Comparison of ENCODE assay signal across 9 mouse cellular contexts in the genomic region with DNA sequence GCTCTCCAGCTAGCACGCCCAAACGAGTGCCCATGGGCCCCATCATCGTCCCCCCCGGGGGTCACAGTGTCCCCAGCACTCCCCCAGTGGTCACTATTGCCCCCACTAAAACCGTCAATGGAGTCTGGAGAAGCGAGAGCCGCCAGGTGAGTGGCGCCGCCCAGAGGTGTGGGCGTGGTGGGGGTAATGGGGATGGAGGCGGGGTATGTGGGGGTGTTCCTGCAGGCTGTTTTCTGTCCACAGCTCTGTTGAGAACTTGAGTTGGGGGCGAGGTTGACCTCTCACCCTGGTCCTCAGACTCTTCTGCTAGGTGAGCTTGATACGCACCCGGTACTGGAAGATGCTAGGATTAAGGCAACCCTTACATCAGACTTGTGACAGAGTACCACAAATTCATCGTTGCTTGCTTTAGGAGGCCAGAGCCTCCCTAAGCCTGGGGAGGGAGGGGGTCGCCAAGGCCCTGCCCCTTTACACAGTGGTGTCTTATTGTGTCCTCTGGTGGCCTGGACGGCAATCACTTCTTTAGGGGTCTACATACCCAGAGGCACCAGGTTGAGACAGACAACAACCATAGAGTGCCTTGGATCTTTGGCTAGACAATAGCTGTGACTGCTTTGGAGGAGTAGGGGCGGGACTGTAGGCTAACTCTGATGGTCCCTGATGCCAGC. TPM values are rescaled to one million over a fixed set of nuclear protein-coding genes. Genes with fewer than 3 reads are reported as not detected.
DNase-seq lines count a peak whose midpoint lies in the region; ATAC-seq and TF ChIP-seq lines count a peak whose summit lies in the region.
"Had no signal": no experiment of that assay in that cellular context is flagged by ENCODE, and none has a peak within 500 bp of the region (broad histone marks: within the 10 kb centered on the region; RNA-seq: fewer than 3 reads in every experiment).

No protein-coding gene starts in this region.

- no peak for DNase-seq in kidney, postnatal 0 days (ENCODE audit: low spot score)
- no peak for DNase-seq in kidney, adult 8-10 months
- no peak for DNase-seq in cerebellum, postnatal 4 days (ENCODE audit: low spot score in 2 of 2)
- DNase-seq in thymus, postnatal 0 days (ENCODE audit: low spot score): no peak
- DNase-seq: layer of hippocampus, adult 9-11 months had no signal

- H3K4me1 ChIP-seq in kidney, postnatal 0 days (replicated peaks; ENCODE audit: insufficient read depth, low read length): peaks cover 28% of the 10 kb centered on the region
- H3K4me1 ChIP-seq in embryonic facial prominence, embryonic 13.5 days: peaks cover 91% of the 10 kb centered on the region
- H3K4me1 ChIP-seq in hindbrain, embryonic 16.5 days (ENCODE audit: control insufficient read depth, insufficient read depth, low read depth, low read length): peaks cover 72% of the 10 kb centered on the region
- peaks cover 69% of the 10 kb centered on the region for H3K4me1 ChIP-seq in midbrain, embryonic 16.5 days (ENCODE audit: control insufficient read depth, insufficient read depth, low read length)

- H3K27ac ChIP-seq in kidney, postnatal 0 days: peak overlapping the region; percentile 74; the same call in 1 of the 2 replicates
- peak overlapping the region; percentile 86 for H3K27ac ChIP-seq in embryonic facial prominence, embryonic 13.5 days
- peak overlapping the region; percentile 59 for H3K27ac ChIP-seq in hindbrain, embryonic 16.5 days (ENCODE audit: low read depth, low read length)
- H3K27ac ChIP-seq in midbrain, embryonic 16.5 days (ENCODE audit: low read length): peak overlapping the region; percentile 62

- H3K27me3 ChIP-seq in kidney, postnatal 0 days (ENCODE audit: insufficient read depth, low read length): no peaks in the 10 kb centered on the region
- H3K27me3 ChIP-seq in embryonic facial prominence, embryonic 13.5 days: no peaks in the 10 kb centered on the region
- H3K27me3 ChIP-seq in hindbrain, embryonic 16.5 days (replicated peaks; ENCODE audit: control insufficient read depth, insufficient read depth, low read length): no peaks in the 10 kb centered on the region
- H3K27me3 ChIP-seq in midbrain, embryonic 16.5 days (ENCODE audit: control insufficient read depth, insufficient read depth, low read depth, low read length): no peaks in the 10 kb centered on the region

- H3K4me3 ChIP-seq in kidney, postnatal 0 days (replicated peaks; ENCODE audit: low read depth, low read length): no peak overlapping the region
- H3K4me3 ChIP-seq in embryonic facial prominence, embryonic 13.5 days: no peak overlapping the region
- H3K4me3 ChIP-seq in hindbrain, embryonic 16.5 days (ENCODE audit: low read length): no peak overlapping the region
- H3K4me3 ChIP-seq in midbrain, embryonic 16.5 days (ENCODE audit: low read depth, low read length): no peak overlapping the region

- 69% methylated on average over 18 of the region's 18 CpGs for WGBS in kidney, postnatal 0 days
- WGBS in embryonic facial prominence, embryonic 13.5 days: 70% methylated on average over 18 of the region's 18 CpGs
- WGBS in hindbrain, embryonic 16.5 days: 82% methylated on average over 18 of the region's 18 CpGs
- 76% methylated on average over 18 of the region's 18 CpGs for WGBS in midbrain, embryonic 16.5 days

- H3K4me2 ChIP-seq in kidney, postnatal 0 days (ENCODE audit: low read length): no peak overlapping the region
- H3K4me2 ChIP-seq in embryonic facial prominence, embryonic 13.5 days: peak overlapping the region; percentile 37
- H3K4me2 ChIP-seq in hindbrain, embryonic 16.5 days (ENCODE audit: low read length): 0 out of 2 replicates have a peak overlapping the region, but pooled peaks have one; percentile 16
- no peak overlapping the region for H3K4me2 ChIP-seq in midbrain, embryonic 16.5 days (ENCODE audit: low read length)

- H3K36me3 ChIP-seq in kidney, postnatal 0 days (ENCODE audit: insufficient read depth, low read length): peaks cover 17% of the 10 kb centered on the region
- peaks cover 35% of the 10 kb centered on the region for H3K36me3 ChIP-seq in embryonic facial prominence, embryonic 13.5 days
- H3K36me3 ChIP-seq in hindbrain, embryonic 16.5 days (ENCODE audit: control insufficient read depth, insufficient read depth, low read length): peaks cover 9% of the 10 kb centered on the region
- peaks cover 8% of the 10 kb centered on the region for H3K36me3 ChIP-seq in midbrain, embryonic 16.5 days (ENCODE audit: control insufficient read depth, insufficient read depth, low read length)

- ATAC-seq in kidney, postnatal 0 days (replicated peaks; ENCODE audit: low FRiP score, low read depth): no peak
- ATAC-seq in embryonic facial prominence, embryonic 13.5 days (ENCODE audit: insufficient number of reproducible peaks, insufficient read depth, low FRiP score, low TSS enrichment, low read depth): no peak; the same call in 1 of the 2 replicates
- ATAC-seq in hindbrain, embryonic 16.5 days: no peak
- no peak for ATAC-seq in midbrain, embryonic 16.5 days
- no peak for ATAC-seq in inflammation-experienced regulatory T-cells, adult 6 months

- no peaks in the 10 kb centered on the region for H3K9me3 ChIP-seq in kidney, postnatal 0 days (replicated peaks; ENCODE audit: low read length)
- H3K9me3 ChIP-seq in embryonic facial prominence, embryonic 13.5 days: no peaks in the 10 kb centered on the region
- no peaks in the 10 kb centered on the region for H3K9me3 ChIP-seq in hindbrain, embryonic 16.5 days (ENCODE audit: control insufficient read depth, low read length)
- no peaks in the 10 kb centered on the region for H3K9me3 ChIP-seq in midbrain, embryonic 16.5 days (replicated peaks; ENCODE audit: control insufficient read depth, low read length, poor library complexity, severe bottlenecking)

- TF ChIP-seq CTCF in kidney, postnatal 0 days (IDR thresholded peaks at IDR 0.05; ENCODE audit: low read depth): no peak; the same call in 1 of the 2 replicates

- H3K9ac ChIP-seq in kidney, postnatal 0 days (ENCODE audit: low read depth, low read length): no peak overlapping the region
- H3K9ac ChIP-seq in embryonic facial prominence, embryonic 13.5 days: peak overlapping the region; percentile 36; the same call in 1 of the 2 replicates
- no peak overlapping the region; the same call in none of the 2 replicates for H3K9ac ChIP-seq in hindbrain, embryonic 16.5 days (ENCODE audit: low read depth, low read length)
- peak overlapping the region; percentile 31; the same call in 1 of the 2 replicates for H3K9ac ChIP-seq in midbrain, embryonic 16.5 days (ENCODE audit: low read depth, low read length)

RNA-seq across cellular contexts. Expression of a gene that starts 26.3 kb away (rescaled TPM):
- 54.0 and 70.0 TPM in 2 replicates for polyA plus RNA-seq in kidney, postnatal 0 days (2015; fragmentation: Nextera tagmentation; extraction: Ambion mirVana)
- 98.6 and 111 TPM in 2 replicates for polyA plus RNA-seq in embryonic facial prominence, embryonic 13.5 days (2015; fragmentation: Nextera tagmentation; extraction: Ambion mirVana)
- polyA plus RNA-seq in hindbrain, embryonic 16.5 days (2015; fragmentation: Nextera tagmentation; extraction: Ambion mirVana): 20.6 and 22.0 TPM in 2 replicates
- polyA plus RNA-seq in midbrain, embryonic 16.5 days (2015; fragmentation: Nextera tagmentation; extraction: Ambion mirVana): 10.7 and 13.3 TPM in 2 replicates
- 60.0 and 77.9 TPM in 2 replicates for polyA plus RNA-seq in thymus, postnatal 0 days (2015; fragmentation: Nextera tagmentation; extraction: Ambion mirVana)
- 10 to 100 TPM in 2 of 3 experiments, 1 to 10 TPM in 1; 9.6 to 54.3 (median 13.6) TPM for polyA plus RNA-seq in inflammation-experienced regulatory T-cells, adult 6 months (2017; shearing (Covaris generic))

Comparison
In these comparisons a context has a peak if more than half of its experiments do, and no peak if none do; other contexts are left out.
1. H3K4me2 ChIP-seq: peak in embryonic facial prominence, embryonic 13.5 days (single experiment) and hindbrain, embryonic 16.5 days (single experiment); none in kidney, postnatal 0 days (single experiment) and midbrain, embryonic 16.5 days (single experiment).
2. H3K9ac ChIP-seq: peak in embryonic facial prominence, embryonic 13.5 days (single experiment) and midbrain, embryonic 16.5 days (single experiment); none in kidney, postnatal 0 days (single experiment) and hindbrain, embryonic 16.5 days (single experiment).
3. Peak in every context shown above with its lines, with median percentiles within 50 percentile points of each other: H3K27ac ChIP-seq.